Mouse (Mus musculus) thymus, adult 2 months (tissue): ENCODE measurements around the gene Oas1g. TPM values are rescaled to one million over a fixed set of nuclear protein-coding genes. Genes with fewer than 3 reads are reported as not detected.

Experiments used
- DNase-seq: peaks from one replicate; pipeline ENCODE4 v3.0.0; 2021
- H3K27ac ChIP-seq: fragments of 200-500 bp; 2 replicates; pipeline ENCODE4 v1.5.1; 2012; ENCODE audit warnings: low read length, control low read depth; ENCODE audit not compliant: control insufficient read depth, insufficient read depth
- H3K27me3 ChIP-seq: fragments of 200-500 bp; 2 replicates; pipeline ENCODE4 v1.6.1; 2012; ENCODE audit warnings: mild to moderate bottlenecking, low read length, moderate library complexity, mixed read lengths; ENCODE audit not compliant: control insufficient read depth, insufficient read depth
- H3K36me3 ChIP-seq: fragments of 200-500 bp; 2 replicates; pipeline ENCODE4 v1.6.1; 2012; ENCODE audit warnings: mild to moderate bottlenecking, low read length, moderate library complexity; ENCODE audit not compliant: control insufficient read depth, insufficient read depth
- H3K4me1 ChIP-seq: fragments of 200-500 bp; replicated peaks from 2 replicates; pipeline ENCODE4 v1.6.1; 2012; ENCODE audit warnings: low read length; ENCODE audit not compliant: control insufficient read depth, insufficient read depth
- H3K4me3 ChIP-seq: fragments of 200-500 bp; 2 replicates; pipeline ENCODE4 v1.5.1; 2012; ENCODE audit warnings: mild to moderate bottlenecking, low read length, control low read depth, moderate library complexity; ENCODE audit not compliant: control insufficient read depth, insufficient read depth
- CTCF ChIP-seq: fragments of 200-500 bp; IDR thresholded peaks from 2 replicates; pipeline ENCODE4 v1.5.1; 2012; ENCODE audit warnings: mild to moderate bottlenecking, control low read depth, low read length, moderate library complexity, borderline replicate concordance; ENCODE audit not compliant: control insufficient read depth, poor library complexity, insufficient read depth; ENCODE audit errors: extremely low read depth
- POLR2A ChIP-seq: fragments of 200-500 bp; IDR thresholded peaks from 2 replicates; pipeline ENCODE4 v1.6.1; 2012; ENCODE audit warnings: mild to moderate bottlenecking, low read length, control low read depth, moderate library complexity; ENCODE audit not compliant: control insufficient read depth, poor library complexity, insufficient read depth; ENCODE audit errors: extremely low read depth
- WGBS: fragments of 180-500 bp; shearing (Covaris S2); methylation state at CpG from one replicate; pipeline ENCODE4 v1.1.7; 2018; 5-methylcytosine and 5-hydroxymethylcytosine counted together
- polyA plus RNA-seq: library from polyadenylated mRNA; depleted of rRNA; stranded (reverse); fragments of >200 nt; gene quantifications from 2 replicates; pipeline ENCODE4 v1.2.3, GENCODE M21; 2012; rRNA removed

Gene Oas1g
- polyA plus RNA-seq, 1 experiment = 10.2 TPM

GRCm38 (mm10) chr5:120844713-120845112 lies 42.7 kb downstream of the Oas1g start:
- H3K4me1 ChIP-seq = no peaks in the 10 kb centered on the region
- H3K27ac ChIP-seq = no peak overlapping the region
- H3K36me3 ChIP-seq = no peaks in the 10 kb centered on the region
- WGBS = 57% methylated on average over 3 of the region's 3 CpGs
- H3K27me3 ChIP-seq = no peaks in the 10 kb centered on the region
- TF ChIP-seq CTCF (no peak), POLR2A (no peak)
- no peak for DNase-seq
- H3K4me3 ChIP-seq = no peak overlapping the region

- Histone ChIP-seq H3K4me1 (no peaks in the 10 kb centered on the region), H3K36me3 (no peaks in the 10 kb centered on the region), H3K27me3 (no peaks in the 10 kb centered on the region), H3K4me3 (no peak overlapping the region), H3K27ac (no peak overlapping the region)
- DNase-seq = peak; percentile 71
- 19% methylated on average over 8 of the region's 8 CpGs for WGBS
- TF ChIP-seq POLR2A (no peak), CTCF (peak; percentile 23; the same call in 1 of the 2 replicates)
Observed at GRCm38 (mm10) chr5:120836731-120837585, 50.5 kb downstream of the Oas1g start.

GRCm38 (mm10) chr5:120833335-120834280 lies 53.8 kb downstream of the Oas1g start:
- 35% methylated on average over 17 of the region's 17 CpGs for WGBS
- H3K4me3 ChIP-seq = no peak overlapping the region
- H3K27ac ChIP-seq = no peak overlapping the region
- no peak for DNase-seq
- H3K27me3 ChIP-seq = no peaks in the 10 kb centered on the region
- H3K4me1 ChIP-seq = peaks cover 3% of the 10 kb centered on the region; the same call in 1 of the 2 replicates
- no peaks in the 10 kb centered on the region for H3K36me3 ChIP-seq
- TF ChIP-seq CTCF = no peak

- H3K36me3 ChIP-seq = no peaks in the 10 kb centered on the region
- DNase-seq = no peak
- H3K27ac ChIP-seq = no peak overlapping the region
- 15% methylated on average over 4 of the region's 4 CpGs for WGBS
- H3K4me3 ChIP-seq = no peak overlapping the region
- H3K4me1 ChIP-seq = peaks cover 3% of the 10 kb centered on the region; the same call in 1 of the 2 replicates
- no peaks in the 10 kb centered on the region for H3K27me3 ChIP-seq
- TF ChIP-seq CTCF (no peak), POLR2A (no peak)
Observed at GRCm38 (mm10) chr5:120831031-120831430, 56.4 kb downstream of the Oas1g start.

Other genes starting within 250 kb of the Oas1g start
- gene Rasal1, start 238.8 kb downstream of the Oas1g start, polyA plus RNA-seq = 27.7 and 28.0 TPM in 2 replicates
- 60.6 and 66.6 TPM in 2 replicates for gene Dtx1, start 175.7 kb downstream of the Oas1g start, polyA plus RNA-seq
- 18.5 and 22.4 TPM in 2 replicates for gene Oas2, start 137.8 kb downstream of the Oas1g start, polyA plus RNA-seq
- gene Oas3, start 110.0 kb downstream of the Oas1g start, polyA plus RNA-seq = 27.6 and 28.1 TPM in 2 replicates
- gene Oas1e, start 92.1 kb downstream of the Oas1g start, polyA plus RNA-seq = 0.52 and 0.74 TPM in 2 replicates
- 6.3 and 7.7 TPM in 2 replicates for gene Oas1c, start 75.1 kb downstream of the Oas1g start, polyA plus RNA-seq
- gene Oas1f, start 40.2 kb downstream of the Oas1g start, polyA plus RNA-seq = 0.51 and 1.1 TPM in 2 replicates
- gene Oas1h, start 26.2 kb downstream of the Oas1g start, polyA plus RNA-seq = 0.28 and 0.73 TPM in 2 replicates
- 15.7 and 21.1 TPM in 2 replicates for gene Oas1a, start 19.9 kb upstream of the Oas1g start, polyA plus RNA-seq
- 0.74 TPM in 2 replicates for gene Oas1d, start 26.9 kb upstream of the Oas1g start, polyA plus RNA-seq
- 0.23 and 0.26 TPM in 2 replicates for gene Rph3a, start 122.5 kb upstream of the Oas1g start, polyA plus RNA-seq